Mouse (Mus musculus): Measurements from ENCODE around the gene Map2k3. TPM values are rescaled to one million over a fixed set of nuclear protein-coding genes. Genes with fewer than 3 reads are reported as not detected.

Map2k3 gene
- polyA plus RNA-seq, 1 experiment, result 90.0 TPM

Other genes starting within 250 kb of the Map2k3 start
- 27.3 and 34.5 TPM in 2 replicates for gene Llgl1, start 232.3 kb upstream of the Map2k3 start, polyA plus RNA-seq (2012; rRNA removed)
- gene Flii, start 204.8 kb upstream of the Map2k3 start, polyA plus RNA-seq (2012; rRNA removed), result 230 and 253 TPM in 2 replicates
- 9.7 and 9.8 TPM in 2 replicates for gene Mief2, start 203.6 kb upstream of the Map2k3 start, polyA plus RNA-seq (2012; rRNA removed)
- 5.8 and 6.3 TPM in 2 replicates for gene Top3a, start 154.7 kb upstream of the Map2k3 start, polyA plus RNA-seq (2012; rRNA removed)
- gene Smcr8, start 154.5 kb upstream of the Map2k3 start, polyA plus RNA-seq (2012; rRNA removed), result 5.8 and 9.8 TPM in 2 replicates
- gene Shmt1, start 120.3 kb upstream of the Map2k3 start, polyA plus RNA-seq (2012; rRNA removed), result 33.6 and 35.2 TPM in 2 replicates
- gene Dhrs7b, start 101.4 kb upstream of the Map2k3 start, polyA plus RNA-seq (2012; rRNA removed), result 47.6 and 49.2 TPM in 2 replicates
- gene Tmem11, start 52.8 kb upstream of the Map2k3 start, polyA plus RNA-seq (2012; rRNA removed), result 59.9 and 74.0 TPM in 2 replicates
- gene Natd1, start 17.3 kb upstream of the Map2k3 start, polyA plus RNA-seq (2012; rRNA removed), result 9.7 and 10.7 TPM in 2 replicates
- gene Kcnj12, start 90.5 kb downstream of the Map2k3 start, polyA plus RNA-seq (2012; rRNA removed), result 0.58 and 1.2 TPM in 2 replicates
- gene Tnfrsf13b, start 194.7 kb downstream of the Map2k3 start, polyA plus RNA-seq (2012; rRNA removed), result 12.8 and 26.9 TPM in 2 replicates
- gene Usp22, start 243.0 kb downstream of the Map2k3 start, polyA plus RNA-seq (2012; rRNA removed), result 32.5 and 41.3 TPM in 2 replicates

Measured in large intestine, adult 2 months (tissue).